Mouse (Mus musculus): ENCODE data around the gene Abcb5. TPM values are rescaled to one million over a fixed set of nuclear protein-coding genes. Genes with fewer than 3 reads are reported as not detected.
A peak's percentile ranks its signal among the peaks of the same experiment; 100 is the strongest.

The Abcb5 gene
- total RNA-seq, 2 experiments from 2014 or later, result not detected

GRCm38 (mm10) chr12:118845351-118845750 is 120.9 kb downstream of the Abcb5 start:
- no peak for DNase-seq (ENCODE audit: low spot score in 2 of 2)
- Histone ChIP-seq H3K4me3 (no peak overlapping the region), H3K27ac (no peak overlapping the region)
- TF ChIP-seq CTCF (conservative IDR thresholded peaks at IDR 0.05), result no peak

- no peak for DNase-seq (ENCODE audit: low spot score in 2 of 2)
- Histone ChIP-seq H3K4me3 (no peak overlapping the region), H3K27ac (no peak overlapping the region)
- no peak for TF ChIP-seq CTCF (conservative IDR thresholded peaks at IDR 0.05)
Measured at GRCm38 (mm10) chr12:118844841-118845240, 121.4 kb downstream of the Abcb5 start.

GRCm38 (mm10) chr12:118844111-118844510 is 122.1 kb downstream of the Abcb5 start:
- TF ChIP-seq CTCF (conservative IDR thresholded peaks at IDR 0.05), result no peak
- DNase-seq (ENCODE audit: low spot score in 2 of 2), result no peak
- no peak overlapping the region for H3K4me3 ChIP-seq
- no peak overlapping the region for H3K27ac ChIP-seq

- H3K4me3 ChIP-seq, result no peak overlapping the region
- TF ChIP-seq CTCF (conservative IDR thresholded peaks at IDR 0.05), result no peak
- no peak overlapping the region for H3K27ac ChIP-seq
- no peak for DNase-seq (ENCODE audit: low spot score in 2 of 2)
Measured at GRCm38 (mm10) chr12:118842671-118843411, 123.4 kb downstream of the Abcb5 start.

- Histone ChIP-seq H3K27ac (no peak overlapping the region), H3K4me3 (no peak overlapping the region)
- no peak for DNase-seq (ENCODE audit: low spot score in 2 of 2)
- no peak for TF ChIP-seq CTCF (conservative IDR thresholded peaks at IDR 0.05)
Measured at GRCm38 (mm10) chr12:118841971-118842550, 124.2 kb downstream of the Abcb5 start.

- no peak for DNase-seq (ENCODE audit: low spot score in 2 of 2)
- Histone ChIP-seq H3K4me3 (no peak overlapping the region), H3K27ac (no peak overlapping the region)
- TF ChIP-seq CTCF (conservative IDR thresholded peaks at IDR 0.05), result no peak
Measured at GRCm38 (mm10) chr12:118841381-118841922, 124.8 kb downstream of the Abcb5 start.

- Histone ChIP-seq H3K4me3 (no peak overlapping the region), H3K27ac (no peak overlapping the region)
- no peak for TF ChIP-seq CTCF (conservative IDR thresholded peaks at IDR 0.05)
- DNase-seq (ENCODE audit: low spot score in 2 of 2), result no peak
Measured at GRCm38 (mm10) chr12:118840861-118841260, 125.4 kb downstream of the Abcb5 start.

- H3K27ac ChIP-seq, result no peak overlapping the region
- H3K4me3 ChIP-seq, result no peak overlapping the region
- no peak for TF ChIP-seq CTCF (conservative IDR thresholded peaks at IDR 0.05)
- no peak for DNase-seq (ENCODE audit: low spot score in 2 of 2)
Measured at GRCm38 (mm10) chr12:118840301-118840700, 125.9 kb downstream of the Abcb5 start.

- TF ChIP-seq CTCF (conservative IDR thresholded peaks at IDR 0.05), result no peak
- no peak for DNase-seq (ENCODE audit: low spot score in 2 of 2)
- H3K27ac ChIP-seq, result no peak overlapping the region
- no peak overlapping the region for H3K4me3 ChIP-seq
Measured at GRCm38 (mm10) chr12:118839398-118839797, 126.8 kb downstream of the Abcb5 start.

- TF ChIP-seq CTCF (conservative IDR thresholded peaks at IDR 0.05), result no peak
- no peak for DNase-seq (ENCODE audit: low spot score in 2 of 2)
Measured at GRCm38 (mm10) chr12:118838260-118838659, 128.0 kb downstream of the Abcb5 start.

GRCm38 (mm10) chr12:118837361-118837760 is 128.9 kb downstream of the Abcb5 start:
- peak overlapping the region; percentile 41; the same call in 1 of the 2 replicates for H3K4me3 ChIP-seq
- no peak overlapping the region for H3K27ac ChIP-seq
- no peak for TF ChIP-seq CTCF (conservative IDR thresholded peaks at IDR 0.05)
- DNase-seq (ENCODE audit: low spot score in 2 of 2), result no peak

More at GRCm38 (mm10) chr12:118838260-118838659, 128.0 kb downstream of the Abcb5 start:
- Histone ChIP-seq H3K4me3 (no peak overlapping the region), H3K27ac (no peak overlapping the region)

GRCm38 (mm10) chr12:118836411-118837341 is 129.5 kb downstream of the Abcb5 start:
- Histone ChIP-seq H3K4me3 (peak overlapping the region; percentile 41), H3K27ac (no peak overlapping the region)
- DNase-seq (ENCODE audit: low spot score in 2 of 2), result no peak
- TF ChIP-seq CTCF (conservative IDR thresholded peaks at IDR 0.05), result no peak

- H3K4me3 ChIP-seq, result no peak overlapping the region
Measured at GRCm38 (mm10) chr12:118829881-118830280, 136.3 kb downstream of the Abcb5 start.

More at GRCm38 (mm10) chr12:118829881-118830280, 136.3 kb downstream of the Abcb5 start:
- DNase-seq (ENCODE audit: low spot score in 2 of 2), result no peak
- no peak overlapping the region for H3K27ac ChIP-seq
- no peak for TF ChIP-seq CTCF (conservative IDR thresholded peaks at IDR 0.05)

Other genes starting within 250 kb of the Abcb5 start
- 1 to 10 TPM; 1.6 to 2.0 TPM for gene Sp8, start 120.1 kb downstream of the Abcb5 start, total RNA-seq (2021)